Mouse (Mus musculus): Measurements from ENCODE around the gene Cnga2.

- TF ChIP-seq CTCF (IDR thresholded peaks at IDR 0.05; ENCODE audit: insufficient read depth, low read depth, low read length), result no peak
- TF ChIP-seq POLR2A (IDR thresholded peaks at IDR 0.05; ENCODE audit: insufficient read depth, low read depth, low read length), result no peak
These were observed 56.3 kb downstream of the Cnga2 start for GRCm38 (mm10) chrX:72047918-72048317.
